Mouse (Mus musculus) kidney, postnatal 0 days (tissue): ENCODE measurements around the gene Coq5. TPM values are rescaled to one million over a fixed set of nuclear protein-coding genes. Genes with fewer than 3 reads are reported as not detected.

Experiments used
- ATAC-seq: fragments of 200-750 bp; cut with Nextera tagmentation; replicated peaks from 2 replicates; pipeline ENCODE4 v1.8.0; 2017; ENCODE audit warnings: low read depth, moderate number of reproducible peaks, moderate TSS enrichment, moderate library complexity; ENCODE audit not compliant: low FRiP score
- DNase-seq: peaks from one replicate; pipeline ENCODE4 v3.0.0-alpha.2; 2016; ENCODE audit warnings: low spot score
- H3K27ac ChIP-seq: fragments of 300-500 bp; sonication (generic); 2 replicates; pipeline ENCODE4 v1.5.1; 2014; ENCODE audit warnings: mild to moderate bottlenecking
- H3K27me3 ChIP-seq: fragments of 300-500 bp; sonication (generic); 2 replicates; pipeline ENCODE4 v1.6.1; 2014; ENCODE audit warnings: low read length, mixed read lengths; ENCODE audit not compliant: insufficient read depth
- H3K36me3 ChIP-seq: fragments of 300-500 bp; sonication (generic); 2 replicates; pipeline ENCODE4 v1.6.1; 2014; ENCODE audit warnings: low read length, mixed read lengths; ENCODE audit not compliant: insufficient read depth
- H3K4me1 ChIP-seq: fragments of 300-500 bp; sonication (generic); replicated peaks from 2 replicates; pipeline ENCODE4 v1.6.1; 2014; ENCODE audit warnings: antibody characterized with exemption, low read length, mixed read lengths; ENCODE audit not compliant: insufficient read depth
- H3K4me2 ChIP-seq: fragments of 300-500 bp; sonication (generic); 2 replicates; pipeline ENCODE4 v1.6.1; 2014; ENCODE audit warnings: mild to moderate bottlenecking, low read length, moderate library complexity, mixed read lengths
- H3K4me3 ChIP-seq: fragments of 300-500 bp; sonication (generic); replicated peaks from 2 replicates; pipeline ENCODE4 v1.5.1; 2014; ENCODE audit warnings: low read depth, low read length
- H3K9ac ChIP-seq: fragments of 300-500 bp; sonication (generic); 2 replicates; pipeline ENCODE4 v1.6.1; 2014; ENCODE audit warnings: low read depth, low read length
- H3K9me3 ChIP-seq: fragments of 300-500 bp; sonication (generic); replicated peaks from 2 replicates; pipeline ENCODE4 v1.6.1; 2016; ENCODE audit warnings: low read length, inconsistent platforms, mixed read lengths
- CTCF ChIP-seq: IDR thresholded peaks from 2 replicates; pipeline ENCODE4 v1.5.1; 2016; ENCODE audit warnings: antibody characterized with exemption, low read depth, mild to moderate bottlenecking, moderate library complexity
- WGBS: fragments of 180-500 bp; shearing (Covaris S2); extraction: QIAGEN DNeasy Blood & Tissue Kit; methylation state at CpG from one replicate; pipeline ENCODE4 v1.1.7; 2014; 5-methylcytosine and 5-hydroxymethylcytosine counted together
- polyA plus RNA-seq: library from polyadenylated mRNA; unstranded; fragments of >200 nt; fragmentation: Nextera tagmentation; extraction: Ambion mirVana; gene quantifications from 2 replicates; pipeline ENCODE4 v1.2.1, GENCODE M21; 2015

The Coq5 gene
- polyA plus RNA-seq, 1 experiment from 2014 or later = 44.7 TPM

DNA sequence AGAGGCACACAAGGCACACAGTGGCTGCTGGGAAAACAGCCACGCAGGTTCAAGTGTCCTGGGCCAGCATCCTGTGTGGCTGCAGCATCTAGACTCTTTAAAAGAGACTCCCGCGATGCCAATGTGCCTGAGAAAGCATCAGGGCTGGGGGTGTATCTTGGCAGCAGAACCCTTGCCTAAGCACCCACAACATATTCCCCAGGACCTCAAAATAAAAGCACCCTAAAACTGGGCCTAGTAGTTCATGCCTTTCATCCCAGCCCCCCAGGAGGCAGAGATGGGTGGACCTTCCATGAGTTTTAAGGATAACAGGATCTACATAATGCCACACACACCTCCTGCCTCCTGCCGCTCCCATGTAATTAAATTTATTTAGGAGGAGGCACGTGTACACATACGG is 44.9 kb upstream of the Coq5 start:
- Histone ChIP-seq H3K27ac (no peak overlapping the region), H3K27me3 (no peaks in the 10 kb centered on the region), H3K4me1 (peaks cover 6% of the 10 kb centered on the region; the same call in 1 of the 2 replicates), H3K9ac (no peak overlapping the region), H3K36me3 (no peaks in the 10 kb centered on the region), H3K9me3 (no peaks in the 10 kb centered on the region), H3K4me2 (no peak overlapping the region), H3K4me3 (no peak overlapping the region)
- ATAC-seq (no peak), DNase-seq (no peak)
- TF ChIP-seq CTCF = no peak
- 73% methylated on average over 6 of the region's 6 CpGs for WGBS

DNA sequence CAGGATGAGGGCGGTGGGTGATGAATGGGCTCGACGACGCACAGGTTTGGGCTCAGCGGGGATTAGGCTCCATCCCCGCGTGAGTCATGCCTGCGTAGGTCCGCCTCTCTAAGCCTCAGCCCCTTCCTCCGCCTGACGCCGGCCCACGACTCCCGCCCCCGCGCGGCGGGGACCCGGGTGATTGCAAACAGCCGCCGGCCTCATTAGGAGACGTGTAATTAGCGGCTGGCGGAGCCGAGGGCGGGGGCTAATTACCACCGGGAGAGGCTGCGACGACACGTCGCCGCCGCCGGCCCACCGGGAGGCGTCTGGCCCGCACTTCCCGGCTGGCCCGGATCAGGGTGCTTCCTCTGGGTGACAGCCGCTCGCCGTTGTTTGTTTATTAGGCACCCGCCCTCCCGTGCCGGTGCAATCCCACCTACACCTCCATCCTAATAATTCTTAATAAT is 44.1 kb upstream of the Coq5 start:
- ATAC-seq = peak; percentile 44; the same call in 1 of the 2 replicates
- Histone ChIP-seq H3K27me3 (no peaks in the 10 kb centered on the region), H3K4me1 (peaks cover 6% of the 10 kb centered on the region; the same call in 1 of the 2 replicates), H3K9me3 (no peaks in the 10 kb centered on the region), H3K4me3 (peak overlapping the region; percentile 51), H3K9ac (peak overlapping the region; percentile 70), H3K36me3 (peaks cover 4% of the 10 kb centered on the region), H3K4me2 (peak overlapping the region; percentile 92), H3K27ac (peak overlapping the region; percentile 64; the same call in 1 of the 2 replicates)
- WGBS = under 1% methylated on average over 45 of the region's 45 CpGs
- DNase-seq = peak; percentile 72
- TF ChIP-seq CTCF = peak; percentile 5; the same call in 1 of the 2 replicates

- ATAC-seq = peak; percentile 56
- peak; percentile 98 for TF ChIP-seq CTCF
- Histone ChIP-seq H3K4me2 (peak within 1 kb of the TSS; percentile 92), H3K9me3 (no peaks in the 10 kb centered on the region), H3K4me1 (peaks cover 6% of the 10 kb centered on the region; the same call in 1 of the 2 replicates), H3K27me3 (no peaks in the 10 kb centered on the region), H3K9ac (peak within 1 kb of the TSS; percentile 70), H3K27ac (peak within 1 kb of the TSS; percentile 64; the same call in 1 of the 2 replicates), H3K4me3 (peak within 1 kb of the TSS; percentile 51), H3K36me3 (peaks cover 9% of the 10 kb centered on the region)
- peak; percentile 96 for DNase-seq
- WGBS = 1% methylated on average over 21 of the region's 21 CpGs
Observed at GRCm38 (mm10) chr5:115235786-115236263, 43.6 kb upstream of the Coq5 start, which contains the start of gene Pop5. Pop5 (plus strand) TSS chr5:115235836.

DNA sequence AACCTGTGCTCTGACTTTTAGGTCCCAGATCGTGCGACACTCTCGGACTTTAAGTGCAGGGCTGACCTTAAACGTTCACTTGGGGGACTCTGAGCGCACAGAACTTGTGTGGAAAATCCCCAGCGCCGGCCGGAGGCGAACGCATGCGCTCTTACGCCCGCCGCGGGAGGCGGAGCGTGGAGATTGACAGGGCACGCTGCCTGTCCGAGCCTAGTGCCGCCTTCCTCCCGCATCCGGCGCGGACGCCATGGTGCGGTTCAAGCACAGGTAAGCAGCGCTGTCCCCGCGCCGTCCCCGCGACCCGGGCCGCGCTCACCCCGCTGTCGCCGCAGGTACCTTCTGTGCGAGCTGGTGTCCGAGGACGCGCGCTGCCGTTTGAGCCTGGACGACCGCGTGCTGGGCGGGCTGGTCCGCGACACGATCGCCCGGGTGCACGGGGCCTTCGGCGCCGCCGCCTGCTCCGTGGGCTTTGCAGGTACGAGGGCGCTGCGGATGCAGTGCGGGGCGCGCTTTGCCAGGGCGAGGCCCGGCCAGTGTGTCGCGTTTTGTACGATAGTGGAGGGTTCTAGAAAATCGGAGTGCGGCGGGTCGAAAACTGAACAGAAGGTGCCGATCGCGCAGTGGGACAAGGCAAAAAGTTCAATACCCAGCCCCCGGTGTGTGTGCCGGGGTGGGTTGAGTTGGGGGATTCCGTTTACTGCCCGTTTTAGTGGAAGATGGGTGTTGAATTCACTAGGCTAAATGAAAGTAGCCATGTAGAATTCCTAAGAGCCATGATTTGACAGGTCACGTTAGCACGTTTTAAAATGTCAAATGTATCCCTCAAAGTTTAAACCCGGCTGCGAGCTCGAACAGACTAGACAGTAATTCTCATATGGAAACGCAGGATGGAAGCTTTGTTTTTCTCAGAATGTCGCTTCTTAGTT is 41.4 kb upstream of the Coq5 start:
- no peak for TF ChIP-seq CTCF
- peak; percentile 73; the same call in 1 of the 2 replicates for ATAC-seq
- peak overlapping the region; percentile 75 for H3K27ac ChIP-seq
- H3K9me3 ChIP-seq = no peaks in the 10 kb centered on the region
- WGBS = under 1% methylated on average over 87 of the region's 88 CpGs
- H3K36me3 ChIP-seq = peaks cover 26% of the 10 kb centered on the region
- H3K4me1 ChIP-seq = peaks cover 6% of the 10 kb centered on the region; the same call in 1 of the 2 replicates
- DNase-seq = peak; percentile 94
- peak overlapping the region; percentile 78 for H3K9ac ChIP-seq
- peak overlapping the region; percentile 85 for H3K4me3 ChIP-seq
- peak overlapping the region; percentile 97 for H3K4me2 ChIP-seq
- H3K27me3 ChIP-seq = no peaks in the 10 kb centered on the region

DNA sequence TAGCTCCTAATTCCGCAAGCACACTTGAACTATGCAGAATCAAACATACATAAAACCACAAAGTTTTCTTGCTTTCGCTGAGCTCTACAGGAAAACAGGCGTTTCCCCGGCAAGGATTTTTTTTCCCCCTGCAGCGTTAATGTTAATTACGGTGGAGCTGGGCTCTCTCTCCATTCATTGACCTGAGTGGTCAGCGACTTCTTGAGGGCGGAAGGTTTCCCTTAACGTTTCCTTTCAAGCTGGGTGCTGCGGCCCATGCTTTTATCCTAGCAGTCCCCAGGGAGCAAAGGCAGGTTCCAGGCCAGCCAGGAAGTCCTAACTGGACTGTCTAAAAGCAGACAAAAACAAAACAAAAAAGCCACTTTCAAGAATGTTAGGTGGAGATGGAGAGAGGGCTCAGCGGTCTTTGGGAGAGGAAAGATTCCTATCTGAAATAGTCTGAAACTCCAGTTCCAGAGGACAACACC is 40.7 kb upstream of the Coq5 start:
- ATAC-seq (no peak), DNase-seq (peak; percentile 47)
- Histone ChIP-seq H3K27me3 (no peaks in the 10 kb centered on the region), H3K4me1 (peaks cover 6% of the 10 kb centered on the region; the same call in 1 of the 2 replicates), H3K9me3 (no peaks in the 10 kb centered on the region), H3K27ac (0 out of 2 replicates have a peak overlapping the region, but pooled peaks have one; percentile 4), H3K36me3 (peaks cover 33% of the 10 kb centered on the region), H3K4me2 (peak overlapping the region; percentile 97), H3K4me3 (peak overlapping the region; percentile 85), H3K9ac (peak overlapping the region; percentile 78)
- no peak for TF ChIP-seq CTCF
- 5% methylated on average over 11 of the region's 11 CpGs for WGBS

DNA sequence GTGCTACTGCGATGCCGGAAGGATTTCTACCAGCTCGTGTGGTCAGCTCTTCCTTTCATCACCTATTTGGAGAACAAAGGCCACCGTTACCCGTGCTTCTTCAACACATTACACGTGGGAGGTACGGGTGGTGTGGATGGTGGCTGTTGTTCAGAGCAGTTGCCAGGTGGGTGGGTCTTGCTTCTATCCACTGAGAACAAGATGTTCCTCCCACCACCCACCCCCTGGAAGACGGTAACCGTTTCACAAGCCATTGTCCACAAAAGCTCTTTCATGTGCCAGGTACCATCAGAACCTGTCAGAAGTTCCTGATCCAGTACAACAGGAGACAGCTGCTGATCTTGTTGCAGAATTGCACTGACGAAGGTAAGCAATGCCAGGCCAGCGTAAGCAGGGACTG is 39.3 kb upstream of the Coq5 start:
- no peak overlapping the region for H3K9ac ChIP-seq
- H3K27ac ChIP-seq = no peak overlapping the region
- TF ChIP-seq CTCF = no peak
- H3K27me3 ChIP-seq = no peaks in the 10 kb centered on the region
- peaks cover 6% of the 10 kb centered on the region; the same call in 1 of the 2 replicates for H3K4me1 ChIP-seq
- WGBS = 79% methylated on average over 11 of the region's 11 CpGs
- H3K36me3 ChIP-seq = peaks cover 46% of the 10 kb centered on the region
- H3K4me2 ChIP-seq = no peak overlapping the region
- no peaks in the 10 kb centered on the region for H3K9me3 ChIP-seq
- DNase-seq (no peak), ATAC-seq (no peak)
- H3K4me3 ChIP-seq = no peak overlapping the region
